Mouse (Mus musculus): ENCODE measurements at regions not wholly inside any gene's neighbourhood (a gene's known extent, or its start where the extent isn't known, plus 50 kb on each side); places are given as distances from the start of the nearest gene placed in this dataset.
A peak's percentile ranks its signal among the peaks of the same experiment; 100 is the strongest.

DNA sequence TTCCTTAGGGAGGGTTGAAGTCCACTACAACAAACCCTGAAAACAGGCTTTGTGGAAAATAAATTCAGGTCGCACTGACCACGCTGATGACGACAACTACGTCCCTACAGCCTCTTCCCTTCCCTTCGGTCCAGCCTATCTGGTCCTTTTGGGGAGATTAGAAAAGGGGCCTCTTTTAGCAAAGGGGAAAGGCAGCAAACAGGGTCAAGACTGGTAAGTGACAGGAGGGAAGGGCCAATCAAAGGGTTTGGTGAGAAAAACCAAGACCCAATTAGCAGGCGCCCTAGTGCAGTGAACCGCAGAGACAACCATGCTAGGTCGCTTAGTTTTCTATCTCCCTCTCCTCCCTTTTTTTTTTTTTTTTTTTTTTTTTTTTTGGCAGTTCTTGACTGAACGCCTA lies 124.2 kb upstream of the Kit start:
- intact Hi-C loops (cut with DNase I), result no loop called here
- Histone ChIP-seq H3K27ac (no peak overlapping the region), H3K4me3 (no peak overlapping the region)
- TF ChIP-seq CTCF (IDR thresholded peaks at IDR 0.05), result no peak
- no peak for DNase-seq

DNA sequence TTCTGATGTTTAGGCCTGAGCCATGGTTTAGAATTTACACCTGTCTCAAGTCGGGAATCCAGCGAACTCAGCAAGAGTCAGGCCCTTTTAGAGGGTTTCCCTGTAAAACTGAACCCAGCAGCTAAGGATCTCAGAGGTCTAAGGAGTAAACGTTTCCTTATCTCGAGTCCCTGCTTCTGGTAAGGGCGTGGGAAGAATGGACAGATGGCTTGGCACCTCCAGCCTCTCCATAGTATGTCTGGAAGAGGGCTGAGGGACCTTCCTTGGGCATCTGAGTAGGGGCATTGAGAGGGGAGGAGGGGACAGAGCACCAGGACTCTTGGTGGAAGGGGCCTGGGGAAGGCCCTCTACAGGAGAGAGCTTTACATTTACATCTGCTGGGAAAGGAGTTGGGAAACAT lies 123.6 kb upstream of the Kit start:
- TF ChIP-seq CTCF (IDR thresholded peaks at IDR 0.05), result no peak
- no peak for DNase-seq
- no peak overlapping the region for H3K27ac ChIP-seq
- intact Hi-C loops (cut with DNase I), result no loop called here
- H3K4me3 ChIP-seq, result no peak overlapping the region

DNA sequence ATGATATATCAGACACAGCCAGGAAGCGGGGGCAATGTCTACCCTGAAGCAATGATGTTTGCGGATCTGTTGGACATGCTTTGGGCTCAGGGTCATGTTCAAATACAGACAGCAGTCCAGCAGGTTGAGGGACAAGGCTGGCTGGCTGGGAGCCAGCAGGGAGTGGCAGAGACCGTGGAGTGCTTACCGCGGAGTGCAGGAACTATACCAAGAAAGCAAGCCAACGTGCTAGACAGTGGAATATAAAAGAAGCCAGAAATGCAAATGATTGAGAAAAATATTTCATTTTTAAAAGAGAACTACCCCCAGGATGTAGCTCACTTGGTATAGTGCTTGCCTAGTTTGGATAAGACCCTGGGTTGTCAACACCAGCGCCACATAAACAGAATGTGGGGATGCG lies 123.0 kb upstream of the Kit start:
- Histone ChIP-seq H3K27ac (no peak overlapping the region), H3K4me3 (no peak overlapping the region)
- peak; percentile 27 for DNase-seq
- TF ChIP-seq CTCF (IDR thresholded peaks at IDR 0.05), result no peak
- intact Hi-C loops (cut with DNase I), result no loop called here

DNA sequence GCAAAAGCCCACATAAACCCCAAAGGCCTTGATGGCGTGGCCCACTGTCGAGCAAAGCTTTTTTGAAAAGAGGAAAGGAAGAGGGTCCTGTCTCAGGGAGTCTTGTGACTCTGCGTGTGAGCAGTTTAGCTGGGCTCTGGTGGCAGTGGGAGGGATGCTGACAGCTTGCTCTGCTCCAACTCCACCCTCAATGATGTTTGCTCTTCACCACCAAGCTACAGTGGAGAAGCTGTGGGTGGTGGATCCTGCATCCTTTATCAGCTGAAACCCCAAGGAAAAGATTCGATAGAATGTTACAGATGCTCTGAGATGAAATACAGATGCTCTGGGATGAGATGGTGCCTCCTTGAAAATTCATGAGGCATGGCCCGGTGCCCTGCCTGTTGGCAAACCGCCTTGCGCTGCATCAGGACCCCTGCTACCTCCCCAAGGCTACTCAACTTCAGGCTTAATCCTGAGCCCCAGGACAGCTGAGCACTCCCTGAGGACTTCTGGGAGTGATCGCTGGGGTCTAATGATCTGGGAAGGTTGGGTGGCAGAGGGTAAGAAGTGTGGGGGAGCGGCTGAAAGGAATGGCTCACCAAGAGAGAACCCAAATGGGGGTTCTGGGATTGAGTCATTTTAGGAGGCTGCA lies 120.8 kb upstream of the Kit start:
- no peak for TF ChIP-seq CTCF (IDR thresholded peaks at IDR 0.05)
- Histone ChIP-seq H3K4me3 (no peak overlapping the region), H3K27ac (no peak overlapping the region)
- DNase-seq, result no peak
- intact Hi-C loops (cut with DNase I), result no loop called here

DNA sequence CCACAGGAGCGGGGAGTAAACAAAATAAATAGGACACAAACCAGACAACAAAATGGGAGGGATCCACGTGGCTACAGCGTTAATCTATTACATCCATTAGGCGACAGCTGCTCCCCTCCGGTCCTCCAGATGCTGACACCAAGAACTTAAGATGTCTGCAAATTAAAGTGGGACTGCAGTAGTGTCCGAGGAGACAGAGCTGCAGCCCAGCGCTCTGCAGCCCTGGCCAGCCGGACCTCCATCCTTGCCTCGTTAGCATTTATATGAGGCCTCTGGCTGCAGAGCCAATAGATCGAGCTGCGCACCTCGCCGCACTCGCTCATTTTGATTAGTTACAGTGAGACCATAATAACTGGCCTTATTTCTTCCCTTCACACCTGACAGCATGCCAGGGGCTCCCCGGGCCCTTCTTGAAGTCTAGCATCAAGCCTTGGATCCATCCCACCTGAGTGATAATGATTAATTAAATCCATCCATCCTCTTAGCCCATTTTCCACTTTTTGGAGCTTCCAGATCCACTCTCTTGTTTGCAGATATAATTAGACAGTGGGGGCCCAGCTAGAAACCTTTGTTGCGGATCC lies 119.7 kb upstream of the Kit start:
- no peak for DNase-seq
- intact Hi-C loops (cut with DNase I), result no loop called here
- H3K4me3 ChIP-seq, result no peak overlapping the region
- no peak for TF ChIP-seq CTCF (IDR thresholded peaks at IDR 0.05)
- no peak overlapping the region for H3K27ac ChIP-seq

DNA sequence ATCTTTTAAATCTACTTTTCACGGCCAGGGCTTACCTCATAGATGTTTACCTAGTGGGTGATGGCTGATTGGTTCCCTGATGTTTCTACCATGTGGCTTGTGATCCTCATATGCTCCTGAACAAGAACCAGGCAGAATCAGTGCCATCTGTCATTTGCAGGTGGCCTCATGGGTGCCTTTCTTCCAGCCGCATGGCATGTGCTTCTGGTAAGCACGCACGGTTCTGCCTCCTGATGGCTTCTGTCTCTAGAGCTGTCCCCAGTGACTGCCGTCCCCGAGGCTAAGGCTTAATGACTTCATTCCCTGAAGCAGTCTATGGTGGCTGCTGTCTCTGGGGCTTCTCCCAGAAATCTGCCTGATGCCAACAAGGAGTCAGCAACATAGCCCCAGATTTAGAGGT lies 117.3 kb upstream of the Kit start:
- intact Hi-C loops (cut with DNase I), result no loop called here
- TF ChIP-seq CTCF (IDR thresholded peaks at IDR 0.05), result no peak
- Histone ChIP-seq H3K4me3 (no peak overlapping the region), H3K27ac (no peak overlapping the region)
- no peak for DNase-seq

DNA sequence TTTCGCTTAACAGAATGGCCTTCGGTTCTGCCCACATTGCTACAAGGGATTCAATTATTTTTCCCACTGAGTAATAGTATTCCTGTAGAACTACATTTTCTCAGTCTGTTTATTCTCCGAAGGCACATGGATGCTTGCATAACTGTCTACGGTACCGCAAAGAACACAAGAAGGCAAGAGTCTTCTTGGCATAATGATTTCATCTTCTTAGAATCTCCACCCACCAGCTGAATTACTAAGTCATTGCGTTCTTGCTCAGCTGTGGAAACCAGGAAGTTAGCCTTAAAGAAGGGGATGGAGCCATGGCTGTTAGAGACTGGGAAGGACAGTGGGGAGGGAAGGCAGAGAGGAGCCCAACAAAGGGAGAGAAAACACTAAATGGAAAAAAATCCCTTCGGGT lies 116.4 kb upstream of the Kit start:
- no peak for TF ChIP-seq CTCF (IDR thresholded peaks at IDR 0.05)
- DNase-seq, result no peak
- no peak overlapping the region for H3K4me3 ChIP-seq
- intact Hi-C loops (cut with DNase I), result no loop called here
- H3K27ac ChIP-seq, result no peak overlapping the region

DNA sequence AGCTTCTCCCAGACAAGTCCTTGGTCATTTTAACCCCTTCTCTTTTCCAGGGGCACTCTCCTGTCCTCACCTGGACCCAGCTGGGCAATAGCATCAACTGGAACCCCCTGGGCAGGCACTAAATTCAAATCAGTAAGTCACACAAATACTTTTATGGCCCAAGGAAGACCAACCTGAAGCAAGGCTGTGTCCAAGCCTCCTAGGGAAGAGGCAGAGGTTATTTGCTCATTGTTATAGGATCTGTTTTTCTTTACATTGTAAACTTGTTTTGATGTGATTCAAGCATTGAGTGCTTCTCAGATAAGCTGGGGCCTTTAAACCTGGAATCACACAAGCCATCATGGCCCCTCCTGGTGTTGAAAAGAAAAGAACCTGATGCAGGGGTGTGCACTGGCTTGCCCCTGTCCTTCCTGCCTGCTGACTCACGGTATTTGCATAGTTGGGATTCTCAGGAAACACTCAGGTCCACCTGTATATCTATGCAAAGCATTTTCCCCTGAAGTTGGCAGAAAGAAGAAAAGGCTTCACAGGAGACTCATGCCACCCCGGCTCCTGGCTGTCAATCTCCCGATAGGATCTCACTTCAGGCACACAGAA lies 114.9 kb upstream of the Kit start:
- no peak for TF ChIP-seq CTCF (IDR thresholded peaks at IDR 0.05)
- H3K27ac ChIP-seq, result no peak overlapping the region
- intact Hi-C loops (cut with DNase I), result no loop called here
- no peak overlapping the region for H3K4me3 ChIP-seq
- no peak for DNase-seq

DNA sequence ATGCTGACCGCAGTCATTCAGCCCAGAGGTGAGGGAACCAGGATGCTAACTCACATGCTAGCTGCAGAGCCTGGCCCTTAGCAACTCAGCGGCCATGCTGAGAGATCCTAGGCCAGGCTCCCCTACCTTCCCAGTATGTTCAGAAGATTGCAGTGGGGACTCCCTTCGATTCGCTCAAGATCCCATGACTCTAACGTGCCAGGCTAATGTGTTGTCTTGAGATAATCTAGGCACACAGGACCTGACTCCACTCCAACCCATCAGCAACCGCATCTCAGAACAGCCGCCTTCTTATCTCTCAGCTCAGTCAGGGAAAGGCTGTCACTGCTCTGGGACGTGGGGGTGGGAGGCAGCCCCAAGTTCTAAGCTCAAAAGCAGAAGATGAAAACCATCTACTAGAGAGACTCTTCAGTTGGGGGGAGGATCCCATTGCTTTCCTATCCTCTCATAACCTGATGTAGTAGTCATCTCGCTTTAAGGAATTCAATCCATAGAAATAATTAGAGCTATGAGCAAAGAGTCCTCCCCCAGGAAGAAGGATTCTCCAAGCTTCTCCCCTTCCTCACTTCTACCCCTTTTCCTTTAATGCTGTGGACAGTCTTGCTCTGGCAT lies 114.2 kb upstream of the Kit start:
- intact Hi-C loops (cut with DNase I), result no loop called here
- TF ChIP-seq CTCF (IDR thresholded peaks at IDR 0.05), result no peak
- Histone ChIP-seq H3K27ac (no peak overlapping the region), H3K4me3 (no peak overlapping the region)
- DNase-seq, result no peak

DNA sequence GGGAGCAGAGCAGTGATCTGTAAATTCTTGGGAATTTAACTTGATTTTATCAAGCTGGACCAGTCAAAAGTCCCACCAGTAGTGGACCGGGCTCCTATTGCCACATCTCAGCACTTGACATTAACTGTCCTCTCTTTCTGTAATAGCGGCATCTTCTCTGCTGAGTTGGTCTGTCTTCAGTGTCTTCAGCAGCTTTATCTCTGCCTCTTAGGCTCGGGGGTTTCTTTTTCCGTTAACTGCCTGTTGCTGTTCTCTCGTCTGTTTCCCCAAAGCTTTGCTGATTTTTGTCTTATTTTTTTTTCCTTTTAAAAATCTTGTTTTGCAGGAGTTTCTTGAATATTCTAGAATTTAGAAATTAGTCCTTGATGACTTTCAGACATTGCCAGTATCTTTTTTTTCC lies 113.3 kb upstream of the Kit start:
- DNase-seq, result no peak
- TF ChIP-seq CTCF (IDR thresholded peaks at IDR 0.05), result no peak
- H3K4me3 ChIP-seq, result no peak overlapping the region
- no peak overlapping the region for H3K27ac ChIP-seq
- intact Hi-C loops (cut with DNase I), result no loop called here

DNA sequence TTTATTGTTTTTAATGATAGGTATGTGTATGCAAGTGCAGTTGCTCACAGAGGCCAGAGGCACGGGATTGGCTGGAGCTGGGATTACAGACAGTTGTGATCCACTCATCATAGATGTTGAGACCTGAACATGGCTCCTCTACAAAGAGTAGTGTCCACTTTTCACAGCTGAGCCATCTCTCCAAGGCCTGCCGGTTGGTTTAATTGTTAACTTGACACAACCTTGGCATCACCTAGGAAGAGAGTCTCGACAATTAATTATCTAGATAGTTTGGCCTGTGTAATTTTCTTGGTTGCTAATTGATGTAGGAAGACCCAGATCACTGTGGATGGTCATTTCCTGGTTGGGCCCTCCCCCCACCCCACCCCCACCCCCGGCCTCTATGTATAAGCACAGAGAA lies 111.1 kb upstream of the Kit start:
- Histone ChIP-seq H3K4me3 (no peak overlapping the region), H3K27ac (no peak overlapping the region)
- TF ChIP-seq CTCF (IDR thresholded peaks at IDR 0.05), result no peak
- intact Hi-C loops (cut with DNase I), result no loop called here
- DNase-seq, result no peak

DNA sequence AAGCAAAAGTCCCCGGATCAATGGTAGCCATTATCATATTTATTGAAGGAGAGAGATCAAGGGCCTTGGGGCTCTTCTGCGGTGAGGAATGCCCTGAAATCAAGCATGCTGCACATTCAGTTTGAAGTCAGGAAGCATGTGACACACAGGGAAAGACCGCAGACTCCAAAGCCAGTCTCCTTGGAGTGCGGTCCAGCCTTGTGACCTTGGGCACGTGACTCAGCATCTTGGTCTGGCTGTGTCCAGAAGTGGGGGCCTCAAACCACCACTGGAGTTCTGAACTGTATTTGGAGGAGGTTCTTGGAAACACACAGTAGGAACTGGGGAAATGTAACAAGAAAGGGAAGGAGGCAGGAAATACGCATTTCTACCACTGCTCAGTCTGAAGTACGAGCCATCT lies 109.0 kb upstream of the Kit start:
- intact Hi-C loops (cut with DNase I), result no loop called here
- no peak for DNase-seq
- TF ChIP-seq CTCF (IDR thresholded peaks at IDR 0.05), result no peak

DNA sequence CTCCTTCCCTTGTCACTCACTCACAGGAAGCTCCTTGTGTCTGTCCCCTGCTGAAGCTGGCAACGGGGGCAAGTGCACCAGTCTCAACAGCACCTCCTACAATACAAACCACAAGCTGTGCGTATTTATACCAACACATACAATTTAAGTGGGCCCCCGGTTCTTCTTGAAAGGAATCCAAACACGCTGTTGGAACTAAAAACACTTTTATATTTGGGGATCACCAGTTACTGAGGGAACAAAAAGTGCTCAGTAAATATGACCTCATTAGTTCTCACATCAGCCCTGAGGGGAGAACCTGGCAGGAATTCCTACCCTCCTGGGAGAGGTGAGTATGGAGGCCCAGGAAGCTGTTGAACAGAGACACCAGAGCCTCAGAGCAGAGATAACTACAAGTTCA lies 107.8 kb upstream of the Kit start:
- TF ChIP-seq CTCF (IDR thresholded peaks at IDR 0.05), result no peak
- intact Hi-C loops (cut with DNase I), result no loop called here
- Histone ChIP-seq H3K4me3 (no peak overlapping the region), H3K27ac (no peak overlapping the region)
- no peak for DNase-seq

More for the DNA sequence above, 109.0 kb upstream of the Kit start:
- Histone ChIP-seq H3K27ac (no peak overlapping the region), H3K4me3 (no peak overlapping the region)

DNA sequence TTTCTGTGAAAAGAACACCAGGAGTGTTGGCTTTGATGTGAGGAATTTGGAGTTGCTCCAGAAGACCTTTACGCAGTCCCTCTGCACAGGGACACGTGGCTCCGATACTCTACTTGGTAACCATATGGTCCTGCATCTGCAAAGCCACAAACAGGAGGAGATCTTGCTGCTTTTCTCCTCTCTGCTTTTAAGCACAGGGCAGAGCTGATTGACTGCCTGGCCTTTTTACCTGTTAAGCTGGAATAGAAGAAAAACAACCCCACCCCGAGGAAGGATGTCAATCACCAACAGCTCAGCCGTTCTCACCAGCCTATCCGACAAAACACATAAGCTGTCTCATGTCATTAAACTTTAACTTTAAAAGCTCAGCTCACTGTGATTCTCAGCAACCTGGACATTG lies 106.8 kb upstream of the Kit start:
- no peak for DNase-seq
- Histone ChIP-seq H3K27ac (no peak overlapping the region), H3K4me3 (no peak overlapping the region)
- intact Hi-C loops (cut with DNase I), result no loop called here
- TF ChIP-seq CTCF (IDR thresholded peaks at IDR 0.05), result no peak
